Mouse (Mus musculus) lung, postnatal 4 days (tissue): ENCODE measurements around the gene Zfp3.
A peak's percentile ranks its signal among the peaks of the same experiment; 100 is the strongest.

Experiments
- DNase-seq, 2 experiments: peaks; one replicate each; pipeline ENCODE4 v3.0.0; 2021

Gene Zfp3

DNA sequence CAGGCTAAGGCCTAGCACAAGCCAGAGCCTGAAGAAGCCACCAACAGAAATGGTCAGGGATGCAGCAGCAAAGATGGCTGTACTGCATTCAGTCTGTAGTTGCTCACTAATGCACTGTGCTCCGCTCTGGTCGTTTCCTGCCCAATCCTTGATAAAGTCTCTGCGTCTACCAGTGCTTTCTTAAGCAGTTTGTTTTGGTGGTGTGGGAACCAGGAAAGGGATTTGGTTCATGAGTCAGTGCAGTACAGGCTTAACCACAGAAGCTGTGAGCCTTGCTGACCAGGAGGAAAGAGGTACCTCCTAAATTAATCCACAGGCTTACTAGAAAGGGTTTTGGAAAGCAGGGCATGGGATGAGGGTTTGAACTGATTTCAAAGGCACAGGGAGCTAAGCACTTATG, 44.1 kb downstream of the Zfp3 start:
- DNase-seq = no peak

DNA sequence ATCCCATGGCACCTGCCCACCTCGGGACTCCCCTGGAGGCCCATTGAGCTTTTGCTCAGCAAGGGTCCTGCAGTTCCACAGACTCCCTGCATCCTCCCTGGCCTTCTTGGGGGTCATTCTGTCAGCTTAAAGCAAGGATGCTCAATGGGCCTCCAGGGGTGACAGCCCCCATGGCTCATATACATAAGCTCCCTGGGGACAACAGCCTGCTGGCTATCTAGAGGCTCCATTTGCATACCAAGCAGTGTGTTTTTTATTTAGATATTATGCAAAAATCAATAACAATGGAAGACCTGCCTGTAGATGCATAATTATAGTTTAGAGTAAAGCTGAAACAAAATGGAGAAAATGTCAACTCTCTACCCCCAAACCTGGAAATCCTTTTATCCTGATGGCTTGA, 45.0 kb downstream of the Zfp3 start:
- DNase-seq = no peak

DNA sequence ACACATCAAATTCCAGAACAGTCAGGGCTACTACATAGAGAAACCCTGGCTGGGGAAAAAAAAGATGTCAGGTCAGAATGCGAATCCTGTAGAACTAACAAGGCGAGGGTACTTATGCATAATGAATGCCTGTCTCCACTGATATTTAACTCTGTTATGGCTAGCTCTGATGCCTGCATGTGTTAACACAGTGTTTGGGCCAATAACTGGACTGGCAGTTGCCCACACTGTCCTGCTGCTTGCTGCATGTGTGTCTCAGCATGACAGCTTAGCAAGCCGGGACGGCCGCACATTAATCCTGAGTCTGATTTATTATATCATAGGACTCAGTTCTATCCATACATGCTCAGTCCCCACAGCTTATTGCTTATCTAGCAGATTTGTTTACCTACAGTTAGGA, 47.0 kb downstream of the Zfp3 start:
- no peak for DNase-seq

DNA sequence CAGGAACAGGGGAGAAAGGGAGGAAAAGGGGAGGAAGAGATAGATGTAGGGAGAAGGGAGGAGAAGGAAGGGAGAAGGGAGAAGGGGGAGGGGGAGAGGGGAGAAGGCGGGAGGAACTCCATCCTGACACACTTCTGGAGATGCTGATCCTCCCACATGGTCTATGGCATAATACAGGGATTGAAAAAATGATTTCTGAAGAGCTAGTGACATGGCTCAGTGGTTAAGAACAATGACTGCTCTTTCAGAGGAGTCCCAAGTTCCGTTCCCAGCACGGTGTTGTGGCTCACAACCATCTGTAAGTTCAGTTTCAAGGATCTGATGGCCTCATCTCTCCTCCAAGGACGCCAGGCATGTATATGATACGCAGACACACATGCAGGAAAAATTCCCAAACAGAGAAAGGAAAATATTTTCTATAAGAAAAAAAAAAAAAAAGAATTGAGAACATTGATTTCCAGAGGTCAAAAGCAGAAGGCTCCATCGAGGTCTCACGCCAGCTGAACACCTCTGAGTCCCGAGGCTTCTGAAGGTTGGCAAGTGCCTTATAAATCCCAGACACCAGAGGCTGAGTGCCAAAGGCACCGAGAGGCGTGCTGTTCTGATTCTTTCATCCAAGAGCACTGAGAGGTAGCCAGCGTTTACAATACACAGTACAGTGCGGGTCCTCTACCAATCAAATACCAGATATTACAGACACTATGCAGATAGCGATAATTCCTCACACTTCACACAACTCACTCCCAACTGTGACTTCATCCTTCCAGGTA, 47.6 kb downstream of the Zfp3 start:
- DNase-seq = no peak

DNA sequence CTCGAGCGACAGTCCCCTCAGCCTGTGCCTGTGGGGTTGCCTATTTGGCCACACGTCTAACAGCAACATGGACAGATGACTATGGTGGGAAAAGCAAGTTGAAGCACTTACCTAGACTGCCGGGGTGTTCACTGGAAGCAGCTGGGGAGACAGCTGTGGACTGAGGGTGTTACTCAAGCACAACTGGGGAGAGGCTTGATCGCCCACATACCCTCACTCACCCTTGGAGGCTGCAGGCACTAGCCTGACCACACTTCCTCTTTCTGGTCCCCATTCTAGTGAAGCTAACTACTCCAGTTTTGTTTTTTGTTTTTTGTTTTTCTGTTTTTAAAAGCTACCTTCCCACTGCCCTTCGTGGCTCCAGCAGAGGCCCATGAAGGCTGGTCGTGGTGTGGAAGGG, 48.4 kb downstream of the Zfp3 start, which contains the start of gene Scimp:
TSS of gene Scimp (minus strand) at position 222 of the 400 bp plus-strand sequence.
- peak in 1 of 2 experiments; percentile 32 for DNase-seq

DNA sequence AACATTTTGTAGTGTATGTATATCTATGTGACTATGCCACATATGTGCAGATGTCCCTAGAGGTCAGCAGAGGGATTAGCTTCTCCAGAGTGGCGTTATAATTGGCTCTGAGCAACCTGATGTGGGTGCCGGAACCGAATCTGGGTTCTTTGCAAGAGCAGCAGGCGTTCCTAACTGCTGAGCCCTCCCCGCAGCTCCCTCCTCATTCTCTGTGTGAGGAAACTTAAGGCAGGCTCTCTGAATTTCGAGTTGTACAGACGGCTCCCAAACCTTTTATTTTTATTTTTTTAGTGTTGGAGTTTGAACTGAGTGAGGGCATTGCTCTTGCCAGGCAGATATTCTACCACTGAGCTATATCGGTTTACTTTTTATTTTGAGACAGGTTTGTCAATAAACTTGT, 51.1 kb downstream of the Zfp3 start:
- no peak for DNase-seq

DNA sequence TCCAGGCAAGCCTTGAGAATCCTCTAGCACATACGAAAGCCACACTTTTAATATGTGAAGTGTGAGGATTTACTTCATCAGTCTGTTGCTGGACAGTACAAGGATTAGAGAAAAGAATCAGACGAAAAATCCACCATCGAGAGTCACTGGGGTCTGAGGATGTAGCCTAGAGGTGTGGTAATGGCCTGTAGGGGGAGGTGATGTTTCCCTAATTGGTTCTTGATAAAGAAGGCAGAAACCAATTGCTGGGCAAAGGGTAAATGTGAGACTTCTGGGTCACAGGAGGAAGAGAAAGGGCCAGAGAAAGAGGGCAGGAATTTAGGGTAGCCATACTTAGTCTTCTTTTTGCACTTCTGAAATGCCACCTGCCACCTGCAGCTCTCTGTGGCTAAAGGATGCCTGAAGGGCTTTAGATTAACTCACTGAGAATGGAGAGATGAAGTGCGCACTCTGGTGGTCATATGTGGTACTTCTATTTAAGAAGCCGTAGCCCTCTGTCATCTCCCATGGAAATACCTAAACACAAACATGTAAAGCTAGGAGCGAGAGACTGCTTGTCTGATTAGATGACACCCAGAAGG, 51.6 kb downstream of the Zfp3 start:
- DNase-seq = peak in 1 of 2 experiments; percentile 67

DNA sequence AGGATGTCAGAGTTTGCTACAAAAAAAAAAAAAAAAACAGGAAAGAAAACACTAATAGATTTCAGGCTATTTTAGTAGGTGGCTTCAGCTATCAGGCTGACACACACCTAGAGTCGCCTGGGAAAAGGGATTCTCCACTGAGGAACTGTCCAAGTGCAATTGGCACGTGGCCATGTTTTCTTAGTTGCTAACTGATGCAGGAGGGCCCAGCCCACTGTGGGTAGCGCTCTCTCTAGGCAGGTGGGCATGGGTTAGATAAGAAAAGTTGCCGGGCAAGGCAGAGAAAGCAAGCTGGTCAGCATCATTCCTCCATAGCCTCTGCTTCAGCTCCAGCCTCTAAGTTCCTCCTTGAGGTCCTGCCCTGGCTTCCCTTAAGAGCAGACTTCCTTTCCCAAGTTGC, 52.8 kb downstream of the Zfp3 start:
- no peak for DNase-seq

DNA sequence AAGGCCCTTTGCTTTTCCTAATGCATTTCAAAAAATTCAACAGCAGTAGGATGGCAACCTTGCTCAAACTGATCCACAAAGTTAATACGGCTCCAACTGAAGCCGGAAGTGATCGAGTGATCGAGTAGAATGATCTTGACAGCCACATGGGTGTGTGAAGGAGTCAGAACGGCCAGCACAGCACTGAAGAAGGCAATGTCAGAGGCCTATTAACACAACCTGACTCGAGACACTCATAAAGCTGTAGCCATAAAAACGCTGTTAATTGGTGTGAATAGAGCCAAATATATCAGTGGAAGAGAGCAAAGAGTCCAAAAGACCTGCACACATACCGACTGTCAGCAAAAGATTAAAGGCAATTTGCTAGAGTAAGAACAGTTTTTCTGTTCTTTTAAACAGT, 56.1 kb downstream of the Zfp3 start:
- no peak for DNase-seq

DNA sequence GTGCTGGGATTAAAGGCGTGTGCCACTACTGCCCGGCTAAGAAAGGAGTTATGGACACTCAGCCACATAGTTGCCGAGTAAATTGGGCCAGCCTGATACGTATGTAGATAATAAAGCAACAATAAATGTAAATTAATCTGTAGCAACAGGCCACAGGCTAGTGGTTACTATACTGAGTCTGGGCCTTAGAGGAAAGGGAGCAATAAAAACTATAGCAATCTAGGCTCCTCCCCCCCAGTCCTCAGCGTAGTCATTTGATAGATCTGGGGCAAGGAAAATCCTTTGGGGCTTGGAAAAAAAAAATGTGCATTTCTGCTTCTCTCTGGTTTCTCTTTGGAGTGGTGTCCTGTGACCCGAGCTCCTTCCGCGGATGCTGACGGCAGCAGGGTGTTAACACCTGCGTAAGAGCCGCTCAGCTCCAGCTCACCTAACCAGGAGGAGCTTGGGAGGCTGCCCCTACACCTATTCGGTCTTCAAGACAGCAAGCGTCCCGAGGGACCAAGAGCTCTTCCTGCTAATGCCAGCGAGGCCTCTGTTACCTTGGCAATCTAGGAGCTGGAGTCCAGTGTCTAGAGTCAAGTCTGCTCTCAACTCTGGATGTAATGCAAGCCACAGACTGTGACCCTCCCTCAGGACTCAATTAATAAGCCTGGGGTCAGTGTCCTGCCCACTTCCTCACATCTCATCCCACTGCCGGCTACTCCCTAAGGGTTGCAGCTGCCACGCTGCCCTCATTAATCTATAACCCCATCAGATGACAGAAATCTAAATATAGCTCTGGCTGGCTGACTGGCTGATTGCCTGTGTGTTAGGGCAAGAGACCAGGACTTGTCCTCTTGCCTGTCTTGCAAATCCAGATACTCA, 58.0 kb downstream of the Zfp3 start:
- DNase-seq = peak; percentile 41 to 73
